Mouse (Mus musculus): Measurements from ENCODE around the gene Pdzd2. TPM values are rescaled to one million over a fixed set of nuclear protein-coding genes. Genes with fewer than 3 reads are reported as not detected.

The Pdzd2 gene
- total RNA-seq, 2 experiments from 2014 or later = 44.2 to 47.2 TPM

DNA sequence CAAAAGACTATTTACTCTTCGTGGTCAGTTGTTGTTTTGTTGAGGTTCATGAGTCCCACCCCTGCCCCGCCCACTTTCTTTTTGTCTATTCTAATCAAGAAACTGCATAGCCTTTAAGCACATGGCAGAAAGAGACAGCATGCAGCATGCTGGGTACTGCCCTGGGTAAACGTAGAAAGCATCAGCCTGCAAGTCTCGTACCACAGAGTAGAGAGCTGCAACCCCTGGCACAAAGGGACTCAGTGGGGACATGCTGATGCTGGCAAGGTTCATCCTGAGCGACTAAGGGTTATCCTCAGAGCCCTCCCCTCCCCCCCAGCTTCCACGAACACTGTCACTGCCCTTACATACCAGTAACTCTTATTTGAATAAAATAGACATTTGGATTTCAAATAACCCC, 114.2 kb downstream of the Pdzd2 start:
- no peak for DNase-seq (ENCODE audit: low spot score in 2 of 2)

DNA sequence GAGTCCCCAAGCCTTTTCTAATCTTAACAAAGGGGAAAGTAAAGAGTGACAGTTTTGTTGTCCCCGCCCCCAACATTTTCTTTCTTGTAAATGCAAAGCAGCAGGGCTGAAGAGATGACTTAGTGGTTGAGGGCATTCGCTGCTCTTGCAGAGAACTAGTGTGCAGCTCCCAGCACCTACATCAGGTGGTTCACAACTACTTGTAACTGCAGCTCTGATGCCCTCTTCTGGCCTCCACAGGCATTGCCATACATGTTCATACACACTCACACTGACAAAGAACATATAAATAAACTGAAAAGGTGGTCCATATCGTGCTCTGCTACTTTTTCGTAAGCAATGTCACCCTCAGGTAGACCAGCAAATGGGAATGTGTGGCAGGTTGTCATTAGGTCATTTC, 116.2 kb downstream of the Pdzd2 start:
- no peak for DNase-seq (ENCODE audit: low spot score in 2 of 2)

DNA sequence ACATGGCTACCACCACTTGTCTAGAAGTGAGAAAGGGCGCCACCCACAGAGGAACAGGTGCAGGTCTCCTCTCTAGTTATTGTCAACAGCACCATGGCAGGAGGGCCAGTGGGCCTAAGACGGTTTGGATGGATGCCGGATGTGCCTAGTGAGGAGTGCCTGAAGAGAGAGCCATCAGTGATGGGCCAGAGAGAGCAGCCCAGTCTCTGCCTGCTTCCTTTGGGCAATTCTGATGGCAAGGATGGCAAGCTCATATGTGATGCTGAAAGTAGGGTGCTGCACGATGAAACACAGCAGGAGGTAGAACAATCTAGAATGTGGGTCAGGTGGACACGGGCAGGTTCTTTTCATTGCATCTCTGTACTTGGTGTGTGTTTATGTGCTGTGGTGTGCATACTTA, 117.0 kb downstream of the Pdzd2 start:
- DNase-seq (ENCODE audit: low spot score in 2 of 2) = no peak

- DNase-seq (ENCODE audit: low spot score in 2 of 2) = no peak
These were observed 117.6 kb downstream of the Pdzd2 start for GRCm38 (mm10) chr15:12622093-12622643.

- no peak for DNase-seq (ENCODE audit: low spot score in 2 of 2)
These were observed 120.5 kb downstream of the Pdzd2 start for GRCm38 (mm10) chr15:12619273-12619672.

- DNase-seq (ENCODE audit: low spot score in 2 of 2) = peak in 1 of 2 experiments; percentile 16
These were observed 122.1 kb downstream of the Pdzd2 start for GRCm38 (mm10) chr15:12617651-12618050.

DNA sequence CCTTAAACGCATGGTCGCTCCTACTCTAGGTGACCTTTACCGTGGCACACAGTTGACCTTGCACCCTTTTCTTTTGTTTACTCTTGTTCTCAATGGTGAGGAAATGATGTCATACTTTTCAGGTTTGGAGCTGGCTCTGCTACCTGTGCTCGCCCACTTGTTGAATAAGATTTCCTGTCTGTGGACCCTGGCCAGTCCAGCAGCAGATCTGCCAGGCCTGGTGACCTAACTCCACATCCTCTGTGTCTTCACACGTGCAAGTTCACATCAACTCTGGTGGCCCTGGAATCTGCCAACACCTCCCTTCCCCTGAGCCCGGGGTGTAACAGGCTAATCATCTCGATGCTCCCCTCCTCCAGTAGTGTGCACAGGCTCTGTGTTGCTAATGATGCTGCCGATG, 122.5 kb downstream of the Pdzd2 start:
- no peak for DNase-seq (ENCODE audit: low spot score in 2 of 2)

DNA sequence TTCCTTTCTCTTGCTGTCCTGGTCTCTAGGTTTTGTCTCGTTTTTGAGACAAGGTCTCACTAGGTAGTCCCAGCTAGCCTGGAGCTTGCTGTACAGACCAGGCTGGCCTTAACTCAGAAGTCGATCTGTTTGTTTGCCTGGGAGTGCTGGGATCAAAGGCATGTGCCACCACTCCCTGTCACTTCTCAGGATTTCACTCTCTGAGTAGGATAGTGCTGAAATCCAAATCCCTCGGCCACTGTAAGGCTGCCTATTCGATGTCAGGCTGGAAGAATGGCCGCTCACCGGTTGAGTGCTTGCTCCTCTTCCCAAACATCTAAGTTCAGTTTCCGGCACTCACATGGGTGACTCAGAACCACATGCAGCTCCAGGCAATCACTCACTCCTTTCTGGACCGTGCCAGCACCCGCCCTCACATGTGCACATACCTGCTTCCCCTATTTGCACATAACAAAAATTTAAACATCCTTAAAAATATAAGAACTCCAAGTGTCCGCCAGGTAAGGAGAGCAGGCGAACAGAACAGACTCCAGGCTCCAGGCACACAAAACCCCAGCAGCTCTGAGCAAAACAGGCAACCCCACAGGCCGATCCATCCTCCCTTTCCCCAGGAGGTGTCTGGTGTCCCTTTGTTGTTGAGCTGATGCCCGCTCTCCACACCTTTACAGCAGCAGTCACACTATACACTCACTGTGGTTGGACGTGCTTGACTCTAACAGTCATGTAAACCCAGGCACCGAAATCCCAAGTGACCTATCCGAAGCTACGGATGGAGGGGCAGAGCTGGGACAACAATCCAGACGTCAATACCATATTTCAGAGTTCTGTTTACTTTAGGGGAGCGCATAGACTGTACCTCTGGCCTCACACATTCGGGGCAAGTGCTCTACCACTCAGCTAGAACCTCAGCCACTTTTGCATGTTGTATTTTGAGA, 124.5 kb downstream of the Pdzd2 start:
- DNase-seq (ENCODE audit: low spot score in 2 of 2) = no peak

- peak in 1 of 2 experiments; percentile 73 for DNase-seq (ENCODE audit: low spot score in 2 of 2)
These were observed 125.7 kb downstream of the Pdzd2 start for GRCm38 (mm10) chr15:12614011-12614410.

- DNase-seq (ENCODE audit: low spot score in 2 of 2) = no peak
These were observed 126.6 kb downstream of the Pdzd2 start for GRCm38 (mm10) chr15:12612944-12613675.

DNA sequence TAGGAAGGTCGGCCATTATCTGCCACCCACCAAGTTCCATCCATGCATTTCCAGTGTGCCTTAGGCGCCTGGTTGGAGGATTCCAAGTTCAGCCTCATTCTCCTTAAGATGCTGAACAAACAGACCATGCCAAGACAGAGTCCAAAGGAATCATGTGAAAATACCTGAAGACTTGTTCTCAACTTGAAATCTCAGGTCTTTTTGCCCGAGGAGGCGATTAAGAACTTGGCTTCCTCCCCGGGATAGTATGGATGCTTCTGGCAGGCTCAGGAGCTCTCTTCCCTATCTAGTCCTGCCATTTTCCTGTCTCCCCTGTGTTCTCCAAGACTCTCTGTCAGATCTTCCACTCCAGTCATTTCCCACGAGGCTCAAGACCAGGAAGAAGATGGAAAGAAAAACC, 131.6 kb downstream of the Pdzd2 start:
- DNase-seq (ENCODE audit: low spot score in 2 of 2) = no peak

DNA sequence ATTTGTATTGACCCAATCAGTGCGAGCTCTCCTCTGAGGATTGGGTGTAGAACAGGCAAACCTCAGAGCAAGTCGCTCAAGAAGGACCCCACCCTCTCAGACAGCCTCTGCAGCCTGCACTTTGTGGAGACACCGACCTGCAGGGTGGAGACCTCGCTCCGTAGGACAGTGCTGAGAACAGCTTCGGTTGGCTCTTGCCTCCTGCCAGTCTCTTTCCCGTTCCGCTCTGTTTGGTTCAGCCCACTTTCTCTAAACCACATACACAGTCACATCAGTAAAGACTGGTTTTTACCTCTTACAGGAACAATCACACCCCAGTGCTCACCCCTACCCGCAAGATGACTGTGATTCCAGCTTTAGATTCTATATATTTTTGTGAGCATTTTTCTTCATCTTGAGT, 133.4 kb downstream of the Pdzd2 start:
- DNase-seq (ENCODE audit: low spot score in 2 of 2) = no peak

DNA sequence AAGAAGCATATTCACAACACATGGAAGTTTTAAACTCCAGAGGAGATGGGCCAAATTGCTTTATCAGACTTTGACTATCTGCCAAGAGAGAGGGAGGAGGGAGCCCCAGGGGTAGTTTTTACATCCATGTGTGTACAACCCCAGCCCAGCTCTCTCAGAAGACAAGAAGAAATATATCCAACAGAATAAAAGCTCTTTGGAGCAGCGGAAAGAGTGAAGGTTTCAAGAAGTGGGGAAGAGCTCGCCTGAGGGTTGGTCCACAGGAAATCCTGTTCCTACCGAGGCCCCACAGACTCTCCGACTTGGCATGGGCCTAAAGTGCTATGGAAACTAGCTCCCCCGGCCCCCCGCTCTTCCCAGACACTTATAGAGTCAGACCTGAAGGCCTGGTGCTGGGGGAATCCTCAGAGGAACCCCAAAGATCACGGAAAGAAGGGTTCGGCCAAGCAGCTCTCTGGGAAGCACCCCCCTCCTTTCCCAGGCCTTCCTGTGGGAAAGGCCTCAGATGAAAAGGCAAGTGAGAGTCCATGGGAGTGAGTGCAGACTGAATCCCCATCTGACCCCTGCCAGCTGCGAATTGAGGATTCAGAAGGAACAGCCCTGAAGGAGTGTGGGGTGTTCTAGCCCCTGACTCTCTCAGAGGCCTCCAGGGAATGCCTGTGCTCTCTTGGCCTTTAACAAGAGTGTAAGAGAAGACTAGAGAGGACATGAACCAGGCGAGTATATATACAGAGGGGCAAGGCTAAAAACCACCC, 134.3 kb downstream of the Pdzd2 start:
- no peak for DNase-seq (ENCODE audit: low spot score in 2 of 2)

DNA sequence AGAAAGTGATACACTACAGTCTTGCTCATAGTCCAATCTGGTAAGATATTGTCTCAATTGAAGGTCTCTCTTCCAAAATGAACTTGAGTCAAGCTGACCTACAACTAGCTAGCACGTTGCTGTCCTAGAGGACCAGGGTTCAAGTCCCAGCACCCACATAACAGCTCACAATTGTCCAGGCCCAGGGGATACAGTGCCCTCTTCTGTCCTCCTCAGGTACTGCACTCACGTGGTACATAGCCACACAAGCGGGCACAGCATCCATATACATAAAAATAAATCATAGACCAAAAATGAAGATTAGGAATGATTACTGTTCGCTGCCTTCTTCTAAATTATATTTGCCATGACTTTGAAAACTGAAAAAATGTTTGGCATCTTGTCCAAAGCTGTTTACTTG, 136.1 kb downstream of the Pdzd2 start:
- no peak for DNase-seq (ENCODE audit: low spot score in 2 of 2)

DNA sequence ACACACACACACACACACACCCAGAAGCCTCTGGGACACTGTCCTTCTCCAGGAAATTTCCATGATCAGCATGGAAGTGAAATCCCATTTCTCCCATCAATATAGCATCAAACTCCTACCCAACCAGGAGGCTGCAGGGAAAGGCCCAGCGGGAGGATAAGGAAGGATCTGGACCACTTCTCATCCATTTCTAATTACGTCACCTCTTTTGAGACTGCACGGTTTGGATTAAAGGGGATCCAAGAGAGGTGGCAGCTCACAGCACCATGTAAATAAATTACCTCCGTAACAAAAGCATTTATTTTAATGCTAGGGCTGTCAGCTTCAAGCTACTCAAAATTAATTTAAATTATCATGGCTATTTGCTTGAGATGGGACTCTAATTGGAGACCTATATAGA, 146.6 kb downstream of the Pdzd2 start:
- no peak for DNase-seq (ENCODE audit: low spot score in 2 of 2)

- no peak for DNase-seq (ENCODE audit: low spot score in 2 of 2)
These were observed 147.1 kb downstream of the Pdzd2 start for GRCm38 (mm10) chr15:12592628-12593027.

DNA sequence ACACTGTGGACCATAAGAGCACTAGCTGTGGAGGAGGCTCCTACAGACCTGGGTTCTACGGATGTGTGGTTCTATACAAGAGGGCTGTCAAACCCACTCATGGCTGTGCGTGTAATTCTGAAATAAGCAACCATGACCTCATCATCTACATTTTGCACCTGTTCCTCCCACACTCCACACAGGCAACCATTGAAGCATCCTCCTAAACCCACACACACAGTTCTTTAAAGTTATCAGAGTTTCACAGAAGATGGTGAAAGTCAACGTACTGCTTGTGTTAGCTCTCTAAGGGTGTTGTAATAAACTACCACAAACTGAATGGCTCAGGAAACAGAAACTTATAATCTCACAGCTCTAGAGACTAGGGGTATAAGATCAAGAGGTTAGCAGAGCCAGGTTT, 151.1 kb downstream of the Pdzd2 start:
- DNase-seq (ENCODE audit: low spot score in 2 of 2) = no peak

DNA sequence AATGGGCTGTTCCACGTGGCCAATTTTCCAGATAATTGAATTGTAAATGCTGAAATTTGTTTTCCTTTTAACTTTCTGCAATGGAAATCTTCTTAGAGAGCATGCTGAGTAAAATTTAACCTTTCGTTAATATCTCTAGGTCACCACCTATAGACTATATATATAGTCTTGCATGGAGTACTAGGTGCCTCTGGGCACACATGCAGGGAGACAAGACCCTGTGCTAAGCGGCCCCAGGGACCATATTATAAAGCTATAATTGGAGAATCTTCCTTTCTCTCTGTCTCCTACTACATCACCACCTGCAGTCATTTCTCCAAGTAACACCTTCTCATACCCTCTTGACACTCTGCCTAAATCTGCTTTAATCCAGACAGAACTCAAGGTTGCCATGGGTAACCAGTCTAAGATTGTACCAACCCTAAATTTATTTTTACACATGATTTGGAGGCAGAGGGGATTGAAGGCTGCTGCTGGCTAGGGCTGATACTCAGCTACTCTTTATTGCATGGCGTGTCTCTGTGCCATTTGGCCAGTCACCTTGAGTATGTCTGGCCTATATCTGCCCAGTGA, 152.8 kb downstream of the Pdzd2 start:
- no peak for DNase-seq (ENCODE audit: low spot score in 2 of 2)

GRCm38 (mm10) chr15:12586154-12586553, 153.6 kb downstream of the Pdzd2 start:
- DNase-seq (ENCODE audit: low spot score in 2 of 2) = peak; percentile 57 to 79

DNA sequence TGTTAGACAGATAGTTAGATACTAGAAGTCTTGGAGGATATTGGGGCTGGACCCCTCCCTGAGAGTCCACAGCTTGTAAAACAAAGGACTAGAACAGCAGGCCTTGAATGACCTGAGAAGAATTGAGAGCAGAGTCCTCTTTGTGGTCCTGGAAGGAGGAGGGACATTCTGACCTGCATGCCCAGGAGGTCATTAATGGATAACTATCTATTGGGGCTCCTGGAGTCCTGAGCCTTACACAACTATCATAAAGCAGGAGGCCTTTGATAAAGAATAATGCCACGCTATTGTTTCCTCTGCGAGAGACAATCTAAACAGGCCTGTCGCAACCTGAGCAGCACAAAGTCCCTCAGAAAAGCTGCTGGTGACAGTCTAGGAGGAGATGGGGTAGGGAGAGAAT, 156.7 kb downstream of the Pdzd2 start:
- DNase-seq (ENCODE audit: low spot score in 2 of 2) = no peak

- no peak for DNase-seq (ENCODE audit: low spot score in 2 of 2)
These were observed 157.3 kb downstream of the Pdzd2 start for GRCm38 (mm10) chr15:12582471-12582870.
